Mouse (Mus musculus) fibroblast of lung, adult 2 months (primary cell): ENCODE results near the gene Bcap29.
"Not testable (repeated sequence)": the region's sequence is repeated elsewhere in the genome, so short reads cannot be mapped to it uniquely, and the experiment has no call there.

Experiments used
- DNase-seq: peaks from one replicate; pipeline ENCODE4 v3.0.0-alpha.2; 2011; ENCODE audit warnings: low read depth

Bcap29 gene

DNA sequence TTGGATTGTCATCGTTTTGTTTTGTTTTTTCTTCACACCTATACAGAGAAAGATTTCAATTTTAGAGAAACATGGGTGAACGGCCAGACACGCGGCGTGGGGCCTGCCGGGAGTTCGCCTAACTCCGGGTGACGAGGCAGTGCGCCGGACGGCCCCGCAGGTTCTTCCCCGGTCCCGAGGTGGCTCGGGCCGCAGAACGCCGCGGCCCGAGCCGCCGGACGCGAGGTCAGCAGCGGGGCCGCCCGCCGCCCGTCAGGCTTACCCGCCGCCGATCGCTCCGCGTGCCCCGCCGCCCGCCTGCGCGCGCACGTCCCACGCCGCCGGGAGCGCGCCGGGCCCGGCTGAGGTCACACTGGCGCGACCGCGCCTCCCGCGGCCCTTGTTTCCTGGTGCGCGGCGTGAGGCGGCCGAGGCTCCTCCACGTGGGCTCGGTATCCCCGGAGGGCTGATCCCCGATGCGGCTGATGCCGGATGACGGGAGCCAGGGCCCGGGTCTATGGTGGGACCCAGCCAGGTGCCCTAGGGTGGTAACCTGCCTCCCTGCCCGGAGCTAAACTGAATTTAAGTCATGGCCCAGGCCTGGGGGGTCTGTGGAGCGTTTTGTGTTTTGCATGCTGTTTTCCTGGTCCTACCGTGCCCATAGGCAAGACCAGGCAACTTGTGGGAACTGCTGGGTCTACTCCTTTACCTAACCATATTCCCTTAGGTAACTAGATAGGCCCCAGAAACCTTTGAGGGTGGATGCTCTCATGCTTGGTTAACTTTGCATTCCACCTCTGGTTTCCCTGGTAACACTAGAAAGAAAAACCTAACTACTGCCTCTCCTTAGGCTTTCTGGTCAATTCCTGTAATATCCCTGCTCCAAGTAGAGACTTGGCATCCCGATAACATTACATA lies at the start of gene Bcap29:
Bcap29 (minus strand) TSS at position 316 of the 897 bp plus-strand sequence.
- DNase-seq = peak; percentile 10

DNA sequence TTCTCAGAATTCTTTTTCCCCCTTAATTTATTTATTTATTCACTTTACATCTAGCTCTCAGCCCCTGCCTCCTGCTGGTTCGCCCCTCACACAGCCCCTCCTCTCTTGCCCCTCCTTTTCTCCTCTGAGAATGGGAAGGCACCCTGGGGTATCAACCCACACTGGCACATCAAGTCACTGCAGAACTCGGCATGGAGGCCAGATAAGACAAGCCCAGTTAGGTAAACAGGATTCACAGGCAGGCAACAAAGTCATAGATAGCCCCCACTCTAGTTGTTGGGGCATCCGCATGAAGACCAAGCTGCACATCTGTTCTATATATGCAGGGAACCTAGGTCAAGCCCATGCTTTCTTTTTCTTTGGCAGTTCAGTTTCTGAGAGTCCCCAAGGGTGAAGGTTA lies 32.7 kb upstream of the Bcap29 start:
- DNase-seq = no peak

DNA sequence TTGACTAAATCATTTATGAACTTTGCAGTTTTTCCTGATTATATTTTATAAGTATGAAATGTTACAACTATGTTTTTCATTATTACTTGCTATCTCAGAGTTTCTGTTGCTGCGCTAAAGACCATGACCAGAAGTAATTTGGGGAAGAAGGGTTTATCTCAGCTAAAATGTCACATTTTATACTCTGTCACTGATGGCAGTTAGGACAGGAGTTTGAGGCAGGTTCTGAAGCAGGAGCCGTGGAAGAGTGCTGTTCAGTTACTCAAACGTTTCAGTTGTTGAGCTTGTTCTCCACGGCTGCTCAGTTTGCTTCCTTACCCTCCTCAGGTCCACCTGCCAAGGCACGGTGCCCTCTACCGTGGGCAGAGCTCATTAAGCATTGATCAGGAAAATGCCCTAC lies 31.5 kb upstream of the Bcap29 start:
- DNase-seq = no peak

DNA sequence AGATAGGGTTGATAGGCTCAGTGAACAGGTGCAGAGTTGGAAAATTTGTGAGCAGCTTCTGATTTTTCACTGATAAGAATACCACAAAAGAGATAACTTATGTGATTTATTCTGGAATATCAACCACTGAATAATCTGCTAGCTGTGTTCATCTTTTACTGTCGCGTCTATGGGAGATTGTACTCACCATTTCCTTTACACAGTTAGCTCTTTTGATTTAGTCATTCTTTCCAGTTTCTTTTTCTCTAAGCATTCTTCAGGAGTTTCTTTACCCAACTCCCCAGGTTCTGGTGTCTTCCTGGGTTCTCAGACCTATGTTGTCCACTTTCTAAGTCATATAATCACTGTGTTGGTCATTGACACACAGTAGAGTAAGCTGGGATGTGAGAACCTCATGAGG lies 22.4 kb upstream of the Bcap29 start:
- no peak for DNase-seq

DNA sequence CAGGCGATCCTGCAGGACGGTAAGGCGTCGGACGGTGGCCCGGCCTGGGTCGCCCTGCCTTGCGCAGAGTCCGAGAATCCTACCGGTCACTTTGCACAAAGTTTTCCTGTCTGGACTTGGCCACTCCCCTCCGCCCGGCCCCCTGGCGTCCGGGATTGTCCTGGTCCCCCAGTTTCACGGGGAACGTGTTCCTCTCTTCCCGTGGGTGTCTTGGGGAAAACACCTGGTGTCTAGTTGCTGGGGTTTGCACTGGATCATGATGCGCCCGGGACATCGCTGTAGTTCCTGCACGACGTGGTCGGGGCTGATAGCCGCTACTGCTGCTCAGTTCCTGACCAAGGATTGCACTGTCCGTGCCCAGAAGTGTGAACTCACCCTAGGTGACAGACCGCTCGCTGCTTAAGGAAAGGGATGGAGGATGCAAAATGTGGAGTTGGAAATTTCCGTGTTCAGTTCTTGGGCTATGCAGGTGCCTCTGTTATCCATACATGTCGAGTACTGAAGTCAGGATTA lies 20.6 kb upstream of the Bcap29 start:
- DNase-seq = no peak

DNA sequence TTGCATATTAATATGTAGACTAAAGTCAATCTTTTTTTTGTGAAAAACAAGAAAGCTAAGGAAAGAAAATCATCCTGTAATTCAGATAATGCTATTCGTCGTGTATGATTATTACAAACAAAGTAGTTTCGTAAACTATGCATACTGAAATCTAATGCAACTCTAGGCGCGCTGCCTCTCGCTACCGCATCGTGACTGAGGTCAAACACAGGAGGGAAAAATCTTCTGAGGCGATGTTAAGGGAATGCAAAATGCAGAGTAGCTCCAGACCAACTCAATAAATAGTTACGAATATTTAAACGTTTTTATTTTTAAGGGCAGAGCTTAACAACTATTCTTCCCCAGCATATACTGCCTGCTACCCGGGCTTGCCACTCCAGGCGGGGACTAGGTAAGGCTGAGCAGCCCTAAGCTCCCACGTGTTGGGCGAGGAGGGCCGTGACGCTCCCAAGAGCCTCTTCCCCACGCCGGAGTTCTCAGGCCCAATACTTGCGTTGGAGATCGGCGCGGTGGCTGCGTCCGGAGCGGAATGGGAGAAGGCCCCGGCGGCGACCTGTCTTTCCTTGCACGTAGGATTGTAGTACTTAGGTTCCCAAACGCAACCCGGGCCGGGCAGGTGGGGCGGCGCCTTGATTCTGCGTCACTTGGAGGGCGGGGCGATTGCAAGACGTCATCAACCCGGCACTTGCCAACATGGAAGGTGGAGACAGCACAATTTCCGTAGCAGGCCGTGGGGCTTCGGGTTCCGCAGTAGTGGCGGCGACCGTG lies 19.9 kb upstream of the Bcap29 start, which contains the start of the genes Dus4l and Cog5:
Dus4l (minus strand) TSS at position 630 of the 768 bp plus-strand sequence.
Cog5 (plus strand) TSS at position 673 of the 768 bp plus-strand sequence.
- peak; percentile 80 for DNase-seq

DNA sequence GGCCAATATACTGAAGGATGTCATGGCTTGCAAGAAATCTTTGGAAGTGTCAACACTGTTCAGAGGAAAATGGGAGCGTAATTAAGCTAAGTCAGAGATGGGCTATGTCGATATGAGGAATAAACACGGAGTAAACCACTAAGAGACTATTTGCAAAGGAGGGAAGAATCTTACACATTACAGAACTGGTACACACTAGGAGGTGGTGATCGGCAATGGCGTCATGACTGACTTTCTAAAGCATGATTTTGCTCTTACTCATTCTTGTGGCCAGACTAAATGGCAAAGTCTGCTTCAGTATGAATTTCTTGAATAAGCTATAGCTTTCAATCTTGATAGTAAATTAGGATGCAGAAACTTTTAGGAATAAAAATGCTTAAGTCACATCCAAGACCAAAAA lies 19.2 kb upstream of the Bcap29 start:
- DNase-seq = no peak

DNA sequence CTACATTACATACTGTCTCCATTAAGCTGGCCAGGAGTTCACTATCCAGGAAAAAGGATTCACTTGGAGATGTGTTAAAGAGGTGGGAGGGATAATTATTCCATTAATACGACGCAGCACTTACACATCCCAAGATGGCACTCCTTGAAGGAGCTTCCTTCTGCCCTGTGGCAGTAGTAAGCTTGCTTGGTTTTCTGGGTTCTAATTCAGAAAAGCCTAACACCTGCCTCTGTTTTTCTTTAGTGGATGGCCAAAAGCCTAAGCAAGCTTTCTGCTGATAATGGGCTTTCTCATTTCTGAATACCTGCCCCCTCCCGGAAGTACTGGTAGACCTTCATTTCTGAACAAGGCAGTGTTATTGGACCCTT lies 766 bp upstream of the Bcap29 start:
- no peak for DNase-seq

DNA sequence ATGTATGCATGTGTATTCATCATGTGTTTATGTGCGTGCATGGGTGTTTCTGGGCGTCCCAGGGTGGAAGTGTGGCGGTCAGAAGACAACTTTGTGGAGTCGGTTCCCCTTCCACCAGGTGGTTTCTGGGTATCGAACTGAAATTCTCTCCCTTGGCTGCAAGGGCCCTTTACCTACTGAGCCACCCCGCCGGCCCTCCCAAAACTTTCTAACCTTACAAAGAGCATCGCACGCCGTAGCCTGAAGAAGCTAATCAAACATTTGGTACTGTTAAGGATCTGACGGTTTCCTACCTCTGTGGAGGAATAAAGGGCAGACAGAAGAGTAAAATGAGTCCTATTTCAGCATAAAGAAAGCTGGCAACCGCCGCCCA lies 502 bp downstream of the Bcap29 start:
- peak; percentile 2 for DNase-seq

DNA sequence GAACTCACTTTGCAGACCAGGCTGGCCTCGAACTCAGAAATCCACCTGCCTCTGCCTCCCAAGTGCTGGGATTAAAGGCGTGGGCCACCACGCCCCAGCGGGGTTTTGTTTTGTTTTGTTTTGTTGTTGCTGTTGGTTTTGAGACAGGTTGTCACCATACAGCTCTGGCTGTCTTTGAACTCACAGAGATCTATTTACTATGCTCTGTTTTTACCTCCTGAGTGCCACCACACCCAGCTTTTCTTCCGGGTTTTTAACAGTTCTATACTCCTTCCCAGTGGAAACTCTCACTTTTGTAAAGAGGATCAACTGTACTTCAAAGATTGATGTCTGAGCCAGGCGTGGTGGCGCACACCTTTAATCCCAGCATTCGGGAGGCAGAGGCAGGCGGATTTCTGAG lies 6.1 kb downstream of the Bcap29 start:
- not testable (repeated sequence) for DNase-seq

DNA sequence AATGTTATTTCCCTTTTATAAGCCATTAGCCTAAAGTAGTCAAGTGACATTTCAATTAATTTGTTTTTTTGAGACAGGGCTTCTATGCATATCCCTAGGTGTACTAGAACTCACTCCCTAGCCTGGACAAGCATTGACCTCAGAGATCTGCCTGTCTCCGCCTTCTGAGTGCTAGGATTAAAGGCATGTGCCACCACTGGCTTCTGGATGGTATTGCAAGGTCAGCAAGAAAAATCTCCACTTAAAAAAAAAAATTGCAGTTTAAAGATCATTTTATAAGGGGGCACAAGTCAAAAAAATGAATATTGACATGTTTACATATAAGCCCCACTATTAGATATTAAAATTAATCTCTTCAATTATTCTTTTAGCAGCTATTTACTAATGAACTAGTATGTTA lies 9.4 kb downstream of the Bcap29 start:
- no peak for DNase-seq

DNA sequence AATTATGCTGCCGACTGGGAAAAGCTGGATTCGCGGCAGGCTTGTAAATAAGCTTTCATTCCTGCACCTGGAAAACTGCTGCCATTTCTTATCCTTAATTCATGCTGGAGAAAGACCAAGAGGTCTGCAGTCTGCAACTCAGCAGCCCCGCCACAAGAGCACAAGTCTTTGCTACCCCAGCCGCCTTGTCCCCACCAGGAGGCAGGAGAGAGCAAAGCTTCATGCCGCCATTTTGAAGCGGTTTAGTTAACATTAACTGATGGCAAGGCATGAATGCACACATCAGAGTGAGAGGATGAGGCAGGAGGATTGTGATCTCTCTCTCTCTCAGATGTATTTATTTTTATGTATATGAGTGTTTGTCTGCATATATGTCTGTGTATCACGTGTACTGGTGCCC lies 14.4 kb downstream of the Bcap29 start:
- no peak for DNase-seq

DNA sequence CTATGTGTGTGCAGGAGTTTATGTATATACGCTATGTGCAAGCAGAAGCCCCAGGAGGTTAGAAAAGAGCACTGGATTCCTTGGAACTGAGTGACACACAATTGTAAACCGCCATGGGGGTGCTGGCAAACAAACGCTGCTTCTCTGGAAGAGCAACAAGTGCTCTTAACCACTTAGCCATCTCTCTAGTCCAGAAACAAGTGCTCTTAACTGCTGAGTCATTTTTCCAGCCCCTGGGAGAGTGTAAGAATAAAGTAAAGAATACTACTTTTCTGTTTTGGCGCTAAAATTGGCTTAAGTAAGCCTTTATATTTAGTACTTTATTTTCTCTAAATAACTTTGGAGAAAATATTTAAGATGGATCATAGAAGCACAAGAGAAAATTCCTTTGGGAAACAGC lies 21.1 kb downstream of the Bcap29 start:
- DNase-seq = no peak

DNA sequence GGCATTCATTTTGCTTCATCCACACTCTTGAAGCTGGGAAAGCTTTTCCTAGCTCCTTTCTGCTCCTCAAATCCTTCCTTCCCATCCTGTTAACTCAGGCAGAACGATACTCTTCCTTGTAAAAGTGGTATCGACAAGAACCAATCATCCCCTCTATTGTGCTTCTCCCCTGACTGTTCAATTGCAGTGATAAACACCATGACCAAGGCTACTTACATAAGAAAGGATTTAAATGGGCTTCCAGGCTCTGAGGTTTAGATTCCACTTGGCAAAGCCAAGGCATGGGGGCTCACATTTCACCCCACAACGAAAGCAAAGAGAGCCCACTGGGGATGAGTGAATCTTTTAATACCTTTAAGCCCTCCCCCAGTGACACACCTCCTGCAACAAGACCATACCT lies 26.3 kb downstream of the Bcap29 start:
- DNase-seq = no peak

DNA sequence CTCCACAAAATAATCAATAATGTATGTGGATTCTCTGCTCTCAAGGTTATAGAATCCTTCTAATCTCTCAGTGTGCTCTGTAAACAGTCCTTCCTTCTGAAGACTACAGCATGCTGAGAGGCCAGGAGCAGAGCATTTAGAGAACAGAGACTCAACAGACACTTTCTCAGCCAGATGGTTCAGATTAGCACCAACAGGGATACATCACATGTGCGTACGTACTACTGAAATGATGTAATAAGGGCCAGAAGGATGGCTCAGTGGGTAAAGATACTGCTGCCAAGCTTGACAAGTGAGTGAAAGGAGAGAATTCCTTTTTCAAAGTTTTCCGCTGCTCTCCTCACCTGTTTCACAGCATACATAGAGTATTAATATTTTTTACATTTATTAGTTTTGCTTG lies 29.6 kb downstream of the Bcap29 start:
- DNase-seq = no peak

DNA sequence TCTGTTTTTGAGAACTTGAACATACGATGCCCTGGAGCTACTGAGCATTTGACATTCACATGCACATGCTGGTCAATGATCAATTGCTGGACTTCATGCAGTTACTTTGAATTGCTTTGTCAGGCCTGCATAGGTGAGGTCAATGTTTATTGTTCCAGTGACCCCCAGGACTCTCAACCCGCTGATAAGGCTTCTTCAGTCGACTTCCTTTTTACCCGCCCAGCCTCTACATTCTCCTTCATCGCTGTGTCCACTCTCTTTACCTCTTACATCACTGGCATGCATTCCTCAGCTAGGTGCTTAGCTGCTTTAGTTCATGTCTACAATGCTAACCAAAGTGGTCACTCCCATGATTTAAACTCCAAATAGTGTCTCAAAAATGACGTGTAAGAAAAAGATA lies 30.9 kb downstream of the Bcap29 start:
- no peak for DNase-seq

DNA sequence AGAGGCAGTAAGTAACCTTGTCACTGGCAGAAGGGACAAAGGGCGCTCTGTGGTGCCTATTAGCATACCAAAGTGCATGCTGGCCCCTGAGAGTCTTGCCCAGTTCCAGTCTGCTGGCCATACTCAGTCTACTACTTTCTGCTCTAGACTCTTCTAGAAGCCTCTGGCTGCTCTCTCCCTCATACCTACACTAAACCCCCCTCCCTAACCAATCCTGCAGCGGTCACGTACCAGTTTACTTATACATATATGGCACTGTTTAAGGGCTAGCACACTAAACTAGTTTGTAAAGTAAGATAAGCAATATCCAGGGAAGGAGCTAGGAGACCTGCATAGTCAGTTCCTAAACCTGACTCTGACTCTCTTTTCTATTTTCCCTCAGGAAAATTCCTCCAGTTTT lies 40.2 kb downstream of the Bcap29 start:
- DNase-seq = no peak

DNA sequence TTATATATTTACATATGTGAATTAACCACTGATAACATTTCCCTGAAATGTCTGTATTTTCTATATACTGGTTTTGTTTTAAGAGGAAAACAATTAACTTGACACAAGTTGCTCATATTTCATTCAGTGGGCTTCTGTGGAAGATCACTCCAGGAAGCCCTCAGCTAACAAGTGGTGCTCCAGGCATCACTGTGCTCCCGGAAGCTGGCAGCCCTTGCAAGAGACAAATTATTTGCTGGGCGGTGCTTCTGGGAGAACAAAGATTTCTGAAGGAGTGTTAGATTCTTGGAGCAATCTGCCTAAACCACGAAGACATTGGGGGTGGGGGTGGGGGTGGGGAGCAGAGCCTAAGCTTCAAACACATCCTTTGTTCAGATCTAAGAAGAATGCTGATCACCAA lies 42.4 kb downstream of the Bcap29 start:
- no peak for DNase-seq

DNA sequence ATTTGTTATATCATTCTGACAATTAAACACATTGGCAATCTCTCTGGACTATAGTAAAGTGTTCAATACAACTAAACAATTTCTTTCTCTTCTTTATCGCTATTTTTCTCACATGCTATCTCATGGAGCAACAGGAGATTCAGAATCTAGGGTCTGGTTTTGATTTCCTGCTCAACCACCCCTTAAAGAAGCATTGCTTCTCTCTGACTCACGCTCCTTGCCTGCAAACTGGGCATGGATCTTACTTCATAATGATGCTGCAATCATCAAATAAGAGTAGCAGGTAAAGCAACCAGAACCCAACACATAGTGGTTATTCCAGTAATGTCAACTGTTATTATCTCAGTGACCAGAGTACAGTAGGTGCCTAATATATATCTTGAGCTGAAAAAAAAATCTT lies 50.7 kb downstream of the Bcap29 start:
- DNase-seq = no peak

DNA sequence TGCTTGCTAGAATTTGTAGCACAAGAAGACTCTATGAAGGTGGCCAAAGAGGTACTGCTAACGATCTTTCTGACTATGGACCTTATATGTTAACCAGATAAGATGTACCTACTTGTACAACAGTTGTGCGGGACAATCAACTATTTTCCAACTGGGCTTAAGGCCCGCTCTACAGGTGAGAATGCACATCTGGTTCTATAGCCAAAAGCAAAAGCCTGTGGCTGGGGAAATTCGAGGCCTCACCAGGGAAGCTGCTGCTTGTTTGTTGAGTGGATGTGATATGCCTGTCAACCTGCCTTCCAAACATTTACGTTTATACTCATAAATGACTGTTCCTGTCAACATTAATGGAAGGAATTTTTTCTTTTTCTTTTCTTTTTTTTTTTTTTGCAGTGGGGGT lies 52.4 kb downstream of the Bcap29 start:
- DNase-seq = no peak

DNA sequence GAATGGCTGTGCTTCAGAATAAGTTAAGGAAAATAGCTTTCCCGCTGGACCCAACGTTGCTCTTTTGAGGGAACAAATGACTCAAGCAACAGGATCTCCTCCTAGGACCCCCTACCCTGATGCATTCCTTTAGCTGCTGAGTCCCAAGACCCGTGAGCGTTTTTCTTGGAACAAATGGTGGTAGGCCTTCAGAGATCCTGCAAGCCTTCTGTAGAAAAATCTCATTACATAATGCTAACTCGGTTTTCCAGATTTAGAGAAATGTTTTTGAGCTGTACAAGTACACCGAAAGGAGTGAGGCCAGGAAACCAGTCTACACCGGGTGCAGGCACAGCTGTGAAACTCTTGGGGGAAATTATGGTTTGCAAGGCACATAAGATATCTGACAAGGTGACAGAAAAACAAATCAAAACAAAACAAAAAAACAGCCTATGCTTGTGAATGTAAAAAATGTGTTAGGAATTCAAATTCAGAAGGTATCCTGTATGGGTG lies 53.1 kb downstream of the Bcap29 start:
- DNase-seq = no peak

DNA sequence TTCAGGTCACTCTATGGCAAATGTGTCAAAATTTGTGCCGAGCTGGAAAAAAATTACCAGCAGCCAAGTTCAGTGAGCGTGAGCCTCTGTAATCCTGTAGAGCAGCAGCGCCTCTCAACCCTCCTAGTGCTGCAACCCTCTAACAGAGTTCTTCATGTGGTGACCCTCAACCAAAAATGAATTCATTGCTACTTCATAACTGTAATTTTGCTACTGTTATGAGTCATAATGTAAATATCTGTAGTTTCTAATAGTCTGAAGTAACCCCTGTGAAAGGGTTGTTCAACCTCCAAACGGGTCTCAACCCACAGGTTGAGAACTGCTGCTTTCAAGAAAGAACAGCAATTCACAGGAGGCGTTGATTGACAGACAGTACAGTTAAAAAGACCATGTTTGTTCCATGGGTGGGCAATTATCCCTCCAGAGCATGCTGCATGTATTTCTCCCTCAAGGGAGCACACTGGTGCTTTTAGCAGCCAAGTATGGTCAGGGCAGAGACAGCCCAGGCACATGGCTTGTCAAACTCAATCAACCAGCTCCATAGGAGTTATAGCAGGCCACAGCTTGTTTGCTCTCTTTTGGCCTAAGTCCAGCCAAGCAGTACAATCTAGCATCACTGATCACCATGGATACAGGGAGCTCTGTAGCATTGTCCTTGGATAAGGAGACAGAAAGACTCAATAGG lies 53.7 kb downstream of the Bcap29 start:
- no peak for DNase-seq
